Mouse (Mus musculus) left cerebral cortex, adult 9 months (tissue): Measurements from ENCODE around the gene Bpifb9a.
"Not testable (repeated sequence)": the region's sequence is repeated elsewhere in the genome, so short reads cannot be mapped to it uniquely, and the experiment has no call there.

Experiments
- DNase-seq, 2 experiments: peaks; one replicate each; pipeline ENCODE4 v3.0.0; 2022; ENCODE audit warnings: low spot score in 2 of 2

Bpifb9a gene

GRCm38 (mm10) chr2:154257554-154257953 lies at the start of gene Bpifb9a:
TSS of gene Bpifb9a (plus strand) at chr2:154257854.
- DNase-seq: not testable (repeated sequence)

- peak in 1 of 2 experiments; percentile 26 for DNase-seq
Observed at GRCm38 (mm10) chr2:154209112-154209511, 48.5 kb upstream of the Bpifb9a start.

- DNase-seq: no peak
Observed at GRCm38 (mm10) chr2:154211121-154211520, 46.5 kb upstream of the Bpifb9a start.

- peak; percentile 36 to 81 for DNase-seq
Observed at GRCm38 (mm10) chr2:154211881-154212280, 45.8 kb upstream of the Bpifb9a start.

- peak in 1 of 2 experiments; percentile 41 for DNase-seq
Observed at GRCm38 (mm10) chr2:154215191-154215590, 42.5 kb upstream of the Bpifb9a start.

- DNase-seq: no peak
Observed at GRCm38 (mm10) chr2:154219950-154220349, 37.7 kb upstream of the Bpifb9a start.

GRCm38 (mm10) chr2:154223265-154223916 lies 34.3 kb upstream of the Bpifb9a start, which contains the start of gene Bpifb5:
TSS of gene Bpifb5 (plus strand) at chr2:154223742.
- DNase-seq: no peak

- DNase-seq: no peak
Observed at GRCm38 (mm10) chr2:154223917-154224273, 33.8 kb upstream of the Bpifb9a start.

GRCm38 (mm10) chr2:154226991-154227390 lies 30.7 kb upstream of the Bpifb9a start:
- no peak for DNase-seq

GRCm38 (mm10) chr2:154227830-154228229 lies 29.8 kb upstream of the Bpifb9a start:
- no peak for DNase-seq

GRCm38 (mm10) chr2:154233426-154233825 lies 24.2 kb upstream of the Bpifb9a start:
- DNase-seq: no peak

GRCm38 (mm10) chr2:154240771-154241170 lies 16.9 kb upstream of the Bpifb9a start:
- no peak for DNase-seq

- DNase-seq: not testable (repeated sequence)
Observed at GRCm38 (mm10) chr2:154242726-154243125, 14.9 kb upstream of the Bpifb9a start.

GRCm38 (mm10) chr2:154243356-154244036 lies 14.2 kb upstream of the Bpifb9a start:
- peak; percentile 30 to 79 for DNase-seq

- DNase-seq: no peak
Observed at GRCm38 (mm10) chr2:154245322-154245721, 12.3 kb upstream of the Bpifb9a start.

- DNase-seq: not testable (repeated sequence)
Observed at GRCm38 (mm10) chr2:154255254-154255653, 2.4 kb upstream of the Bpifb9a start.

GRCm38 (mm10) chr2:154255770-154256169 lies 1.9 kb upstream of the Bpifb9a start:
- DNase-seq: no peak

GRCm38 (mm10) chr2:154264397-154264796 lies 6.7 kb downstream of the Bpifb9a start:
- DNase-seq: not testable (repeated sequence)

GRCm38 (mm10) chr2:154291866-154292265 lies 34.2 kb downstream of the Bpifb9a start:
- not testable (repeated sequence) for DNase-seq

GRCm38 (mm10) chr2:154292833-154293232 lies 35.2 kb downstream of the Bpifb9a start:
- no peak for DNase-seq

GRCm38 (mm10) chr2:154294746-154295145 lies 37.1 kb downstream of the Bpifb9a start:
- peak in 1 of 2 experiments; percentile 58 for DNase-seq

- peak; percentile 5 to 34 for DNase-seq
Observed at GRCm38 (mm10) chr2:154300496-154300895, 42.8 kb downstream of the Bpifb9a start.

- DNase-seq: no peak
Observed at GRCm38 (mm10) chr2:154301763-154302162, 44.1 kb downstream of the Bpifb9a start.
